Mouse (Mus musculus): ENCODE results near the gene Ndn.

Gene Ndn

GRCm38 (mm10) chr7:62346269-62346668, at the start of gene Ndn:
Ndn (plus strand) TSS chr7:62346569.
- DNase-seq: no peak

GRCm38 (mm10) chr7:62302451-62302850, 43.9 kb upstream of the Ndn start:
- no peak for DNase-seq

- DNase-seq: no peak
Observed at GRCm38 (mm10) chr7:62306896-62307614, 39.3 kb upstream of the Ndn start.

GRCm38 (mm10) chr7:62316793-62317192, 29.6 kb upstream of the Ndn start:
- DNase-seq: no peak

- no peak for DNase-seq
Observed at GRCm38 (mm10) chr7:62345411-62345810, 958 bp upstream of the Ndn start.

- peak; percentile 79 for DNase-seq
Observed at GRCm38 (mm10) chr7:62348106-62348803, 1.9 kb downstream of the Ndn start.

GRCm38 (mm10) chr7:62348804-62349190, 2.4 kb downstream of the Ndn start:
- DNase-seq: peak; percentile 2

GRCm38 (mm10) chr7:62351266-62351665, 4.9 kb downstream of the Ndn start:
- DNase-seq: no peak

GRCm38 (mm10) chr7:62365039-62365636, 18.8 kb downstream of the Ndn start:
- DNase-seq: no peak

- DNase-seq: no peak
Observed at GRCm38 (mm10) chr7:62366730-62367129, 20.4 kb downstream of the Ndn start.

- DNase-seq: no peak
Observed at GRCm38 (mm10) chr7:62375658-62376057, 29.3 kb downstream of the Ndn start.

- DNase-seq: no peak
Observed at GRCm38 (mm10) chr7:62376510-62377304, 30.3 kb downstream of the Ndn start, which contains the start of gene Magel2. Magel2 (plus strand) TSS chr7:62377010.

- DNase-seq: no peak
Observed at GRCm38 (mm10) chr7:62377313-62377712, 30.9 kb downstream of the Ndn start.

- no peak for DNase-seq
Observed at GRCm38 (mm10) chr7:62378529-62378928, 32.2 kb downstream of the Ndn start.

GRCm38 (mm10) chr7:62382391-62382790, 36.0 kb downstream of the Ndn start:
- DNase-seq: peak; percentile 13

GRCm38 (mm10) chr7:62388291-62388690, 41.9 kb downstream of the Ndn start:
- DNase-seq: no peak

GRCm38 (mm10) chr7:62392202-62392601, 45.8 kb downstream of the Ndn start:
- DNase-seq: no peak

Data from cerebellum, adult 11 months (tissue).